Mouse (Mus musculus): ENCODE measurements at regions not wholly inside any gene's neighbourhood (a gene's known extent, or its start where the extent isn't known, plus 50 kb on each side); places are given as distances from the start of the nearest gene placed in this dataset.

GRCm38 (mm10) chr4:53235870-53236269 lies 76.2 kb upstream of the Abca1 start:
- no peak for TF ChIP-seq CTCF (IDR thresholded peaks at IDR 0.05)
- no peak for TF ChIP-seq EP300 (IDR thresholded peaks at IDR 0.05; ENCODE audit: insufficient read depth, low read depth, low read length)

Measured in heart, adult 2 months (tissue).